Mouse (Mus musculus) spleen, postnatal 10 days (tissue): Measurements from ENCODE around the gene Tmem183a.

Experiments used
- DNase-seq, 2 experiments: peaks; one replicate each; pipeline ENCODE4 v3.0.0; 2021 to 2022; ENCODE audit warnings: low spot score in 2 of 2

The Tmem183a gene

DNA sequence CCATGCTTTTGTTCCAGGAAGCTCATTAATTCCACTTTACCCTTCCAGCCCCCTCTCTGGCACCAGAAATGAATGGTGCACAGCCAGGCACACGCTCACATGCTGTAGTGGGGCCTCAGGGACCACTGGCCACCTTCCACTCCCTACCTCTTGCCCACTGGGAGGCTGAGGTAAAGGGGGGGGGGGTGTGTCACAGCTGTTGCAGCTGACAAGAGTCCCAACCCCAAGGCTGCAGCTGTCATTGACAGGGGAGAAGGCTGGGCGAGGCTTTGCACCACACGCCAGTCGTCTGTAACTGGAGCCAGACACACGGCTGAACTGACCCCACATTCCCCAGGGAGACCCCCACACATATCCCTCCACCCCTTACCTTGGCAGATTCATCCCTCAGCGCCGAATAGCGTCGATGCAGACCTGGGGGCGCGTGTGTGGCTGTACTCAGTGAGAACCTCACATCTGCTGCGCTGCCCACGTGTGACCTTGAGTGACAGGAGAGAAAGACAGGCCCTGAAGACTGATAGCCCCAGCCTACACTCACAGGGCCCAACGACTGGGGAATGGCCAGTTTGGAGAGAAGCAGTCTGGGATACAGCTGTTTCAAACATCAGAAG lies 41.0 kb downstream of the Tmem183a start:
- DNase-seq = no peak

DNA sequence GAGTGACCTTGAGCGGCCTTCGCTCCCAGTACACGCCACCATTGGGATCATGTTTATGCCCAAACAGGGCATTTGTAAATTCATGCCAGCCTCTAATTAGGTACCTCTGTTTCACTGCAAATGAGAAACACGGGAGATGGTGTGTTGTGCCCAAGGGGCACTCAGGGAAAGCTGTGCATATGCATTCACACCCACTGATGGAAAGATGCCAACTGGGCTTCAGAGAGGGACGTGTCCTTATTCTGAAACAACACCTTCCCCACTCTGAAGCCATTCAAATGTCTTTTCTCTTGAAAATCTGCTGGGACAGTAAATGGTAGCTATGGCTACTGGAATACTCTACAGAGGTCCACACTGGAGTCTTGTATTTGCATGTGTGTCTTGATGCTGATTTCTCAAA lies 43.5 kb downstream of the Tmem183a start:
- no peak for DNase-seq

DNA sequence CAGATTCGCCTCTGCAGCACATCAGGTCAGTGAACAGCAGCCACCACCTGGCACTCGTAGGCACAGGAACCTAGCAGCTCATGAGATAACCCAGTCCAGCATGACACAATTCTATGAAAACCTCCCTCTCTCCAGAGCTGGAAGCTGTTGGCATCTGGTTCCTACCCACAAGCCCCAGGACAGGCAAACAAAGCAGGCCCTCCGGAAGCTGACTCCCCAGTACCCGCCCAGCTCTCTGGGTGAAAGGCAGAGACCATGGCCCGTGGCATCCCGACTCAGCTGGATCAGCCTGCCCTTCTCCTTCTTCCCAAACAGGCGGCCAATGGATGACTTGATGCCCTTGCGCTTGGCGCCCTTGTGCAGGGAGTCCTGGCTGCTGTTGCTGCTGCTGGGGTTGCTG lies 45.4 kb downstream of the Tmem183a start:
- DNase-seq = no peak

DNA sequence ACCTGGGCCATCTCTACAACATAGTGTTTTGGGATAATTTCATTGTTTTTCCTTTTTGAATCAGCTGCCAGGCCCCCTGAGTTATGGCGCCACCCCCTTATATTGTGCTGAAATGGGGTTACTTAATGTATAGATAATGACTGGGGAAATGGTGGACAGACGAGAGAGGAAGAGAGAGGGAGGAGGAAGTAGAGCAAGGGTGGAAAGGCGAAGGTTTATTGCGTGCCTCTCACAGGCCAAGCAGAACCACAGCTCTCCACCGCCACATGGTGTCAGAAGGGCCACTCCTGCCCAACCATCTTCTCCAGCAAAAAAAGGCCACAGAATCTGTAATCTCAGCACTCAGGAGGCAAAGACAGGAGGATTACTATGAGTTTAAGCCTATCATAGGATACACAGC lies 46.6 kb downstream of the Tmem183a start:
- no peak for DNase-seq

DNA sequence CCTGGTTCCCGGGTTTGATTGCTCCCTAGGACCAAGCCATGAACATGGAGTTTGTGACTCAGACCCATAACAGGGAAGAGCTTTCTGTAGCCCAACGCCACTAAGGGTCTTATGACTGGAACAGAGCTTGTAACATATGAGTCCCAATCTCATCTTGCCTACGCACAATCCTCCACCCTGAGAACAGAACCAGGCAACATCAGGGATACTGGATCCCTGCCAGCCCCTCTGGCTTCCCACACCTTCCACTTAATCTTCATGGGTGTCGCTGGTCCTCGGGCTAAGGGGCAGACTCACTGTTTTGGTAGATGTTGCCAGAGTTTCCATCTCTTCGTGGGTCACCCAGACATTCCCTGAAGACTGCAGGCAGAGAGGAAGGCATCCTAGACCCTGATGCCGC lies 50.0 kb downstream of the Tmem183a start:
- DNase-seq = no peak

DNA sequence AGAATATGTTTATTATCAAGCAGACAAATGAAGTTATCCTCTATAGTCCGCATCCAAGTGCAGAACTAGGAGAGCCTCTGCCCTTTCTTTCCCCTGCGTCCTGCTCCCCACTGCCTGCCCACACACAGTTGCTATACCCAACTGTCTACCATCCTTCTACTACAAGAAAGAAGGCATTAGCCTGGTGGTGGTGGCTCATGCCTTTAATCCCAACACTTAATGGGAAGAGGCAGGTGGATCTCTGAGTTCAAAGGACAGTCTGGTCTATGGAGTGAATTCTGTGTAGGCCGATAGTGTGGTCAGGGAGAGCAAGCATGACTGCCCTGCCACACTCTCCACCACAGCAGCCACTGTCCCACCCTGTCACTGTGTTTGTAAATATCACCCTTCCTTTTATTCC lies 51.0 kb downstream of the Tmem183a start:
- no peak for DNase-seq

DNA sequence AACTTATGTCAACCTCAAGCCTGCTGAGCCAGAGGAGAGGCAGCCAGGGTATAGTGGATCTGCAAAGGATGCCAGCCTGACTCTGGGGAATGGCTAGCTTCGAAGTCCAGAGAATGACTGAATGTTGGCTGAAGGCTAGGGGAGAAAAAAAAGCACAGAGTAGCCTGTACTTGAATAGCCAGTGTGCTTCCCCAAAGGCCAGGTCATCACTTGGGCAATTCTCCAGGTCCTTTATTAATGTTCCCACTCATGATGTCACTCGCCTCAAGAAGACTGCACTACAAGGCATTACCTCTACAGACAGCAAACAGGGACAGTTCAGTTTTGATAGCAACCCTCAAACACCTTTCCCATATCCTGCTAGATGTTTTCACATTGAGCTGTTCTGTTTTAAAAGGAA lies 51.5 kb downstream of the Tmem183a start:
- no peak for DNase-seq

DNA sequence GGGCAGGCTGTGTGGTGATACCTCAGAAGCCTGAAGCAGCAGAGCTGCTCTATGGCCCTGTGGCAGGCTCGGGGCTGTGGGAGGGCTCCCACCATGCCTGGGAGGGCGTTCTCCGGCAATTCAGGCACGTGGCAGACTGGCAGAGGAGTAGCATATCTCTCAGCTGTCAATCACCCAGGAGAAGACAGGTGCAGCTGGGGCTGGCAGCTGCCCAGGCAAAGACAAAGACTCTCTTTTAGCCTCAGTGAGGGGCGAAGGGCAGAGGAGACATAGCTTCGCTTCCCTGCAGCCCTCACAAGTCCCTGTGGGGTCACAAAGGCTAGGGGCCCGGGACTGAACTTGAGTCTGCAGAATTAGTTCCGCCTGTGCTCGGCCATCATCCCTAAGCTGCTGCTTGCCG lies 54.4 kb downstream of the Tmem183a start:
- no peak for DNase-seq

DNA sequence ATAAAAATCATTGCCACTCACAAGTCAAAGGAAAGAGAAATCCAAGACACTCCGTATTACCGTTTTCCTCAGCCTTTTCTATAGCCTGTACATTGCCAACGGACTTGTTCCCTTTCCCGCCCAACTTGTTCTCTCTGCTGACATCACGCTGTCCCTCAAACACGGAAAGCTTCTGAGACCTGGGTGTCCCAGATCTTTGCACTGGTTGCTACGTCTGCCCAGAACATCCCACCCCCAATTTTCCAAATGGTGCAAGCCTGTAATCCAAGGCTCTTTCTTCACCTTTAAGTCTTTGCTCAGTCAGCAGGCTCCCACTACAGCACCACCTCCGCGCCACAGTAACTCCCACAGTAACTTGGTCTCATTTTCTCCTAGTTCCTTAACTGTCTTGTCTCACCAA lies 56.8 kb downstream of the Tmem183a start:
- no peak for DNase-seq

DNA sequence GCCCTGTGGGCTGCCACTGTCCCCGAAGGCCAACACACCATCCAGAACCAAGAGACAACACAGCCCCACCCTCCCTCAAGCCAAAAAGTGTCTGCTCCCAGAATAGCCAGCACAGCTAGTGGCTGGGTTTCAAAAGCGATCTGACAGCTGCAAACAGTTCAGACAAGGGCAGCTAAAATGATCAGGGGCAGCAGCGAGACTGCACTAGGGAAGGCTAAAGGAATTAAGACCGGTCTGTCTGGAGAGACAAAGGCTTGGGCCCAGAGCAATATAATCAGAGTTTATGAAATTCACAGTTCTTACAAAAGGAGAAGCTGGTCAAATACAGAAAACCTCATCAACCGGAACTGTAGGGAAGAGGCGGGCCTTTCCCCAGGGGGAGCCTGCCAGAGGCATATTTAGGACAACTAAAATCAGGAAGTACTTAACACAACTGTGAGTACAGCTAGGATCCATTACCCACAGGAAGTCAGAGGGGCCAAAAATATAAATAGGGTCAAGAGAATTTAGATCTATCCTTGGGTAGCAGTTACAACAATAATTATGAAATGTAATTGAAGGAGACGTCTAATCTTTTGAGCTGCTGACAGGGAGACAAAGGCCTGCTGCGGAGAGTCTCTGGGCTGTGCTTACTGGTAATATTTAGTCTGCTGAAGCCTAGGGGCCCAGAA lies 59.1 kb downstream of the Tmem183a start:
- DNase-seq = peak in 1 of 2 experiments; percentile 46

DNA sequence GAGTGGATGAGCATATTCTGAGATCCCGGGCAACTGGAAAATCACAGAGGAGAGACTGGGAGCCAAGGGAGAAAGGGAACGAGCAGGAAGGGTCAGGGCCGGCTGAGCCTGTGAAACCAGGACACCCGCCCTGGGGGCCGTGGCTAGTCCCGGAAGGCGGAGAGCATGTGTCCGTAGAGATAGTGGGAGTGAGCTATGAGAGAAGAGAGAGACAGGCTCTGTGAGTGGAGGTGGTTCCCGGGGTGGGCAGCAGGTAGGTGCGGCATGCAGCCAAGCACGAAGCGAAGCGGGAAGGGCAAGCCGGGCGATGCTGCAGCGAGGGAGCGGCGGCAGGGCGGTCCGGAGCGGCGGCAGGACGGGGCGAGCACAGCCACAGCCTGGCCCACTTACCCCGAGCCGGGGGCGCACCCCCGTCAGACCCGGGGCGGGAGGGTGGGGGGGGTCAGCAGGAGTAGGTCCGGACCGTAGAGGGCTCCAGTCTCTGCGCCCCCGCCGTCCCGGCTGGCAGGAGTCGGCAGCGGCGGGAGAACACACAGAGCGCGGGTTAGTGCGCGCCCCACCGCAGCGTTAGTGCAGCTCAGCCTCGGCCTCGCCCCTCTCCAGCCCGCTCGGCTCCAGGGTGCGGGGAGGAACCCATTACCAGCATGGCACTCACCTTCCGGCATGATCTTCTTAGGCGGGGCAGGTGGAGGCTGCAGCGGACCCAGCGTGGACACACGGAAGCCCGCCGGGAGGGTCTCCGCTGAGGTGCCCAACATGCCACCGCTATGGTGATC lies 63.0 kb downstream of the Tmem183a start:
- no peak for DNase-seq

DNA sequence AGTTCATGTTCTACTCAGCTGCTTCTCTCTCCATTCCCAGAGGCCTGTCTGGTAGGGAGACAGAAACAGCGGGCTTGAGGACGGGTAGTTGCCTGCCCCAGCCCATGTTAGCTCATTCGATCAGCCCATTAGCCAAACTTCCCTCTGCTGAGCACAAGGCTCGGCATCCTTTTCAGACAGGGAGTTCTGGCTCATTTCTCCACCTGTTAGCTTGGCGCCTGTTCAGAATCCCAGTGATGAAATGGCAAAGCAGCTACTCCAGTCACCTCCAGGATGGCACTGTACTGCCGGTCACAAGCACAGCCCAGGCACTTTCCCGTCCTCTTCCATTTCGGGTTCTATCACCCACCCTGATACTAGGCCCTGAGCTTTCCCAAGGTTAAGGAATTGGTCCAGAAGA lies 64.5 kb downstream of the Tmem183a start:
- DNase-seq = no peak
